Mouse (Mus musculus) small intestine, adult 2 months (tissue): ENCODE measurements around the gene Nat8f2.

Experiments used
- CTCF ChIP-seq: fragments of 200-500 bp; IDR thresholded peaks from 2 replicates; pipeline ENCODE4 v1.5.1; 2012; ENCODE audit warnings: low read depth, mild to moderate bottlenecking, control low read depth, inconsistent platforms, low read length, moderate library complexity, mixed read lengths; ENCODE audit not compliant: insufficient replicate concordance, insufficient read length; ENCODE audit errors: extremely low read depth
- POLR2A ChIP-seq: fragments of 200-500 bp; IDR thresholded peaks from 2 replicates; pipeline ENCODE4 v1.6.1; 2012; ENCODE audit warnings: low read depth, mild to moderate bottlenecking, control low read depth, inconsistent platforms, low read length, moderate library complexity

DNA sequence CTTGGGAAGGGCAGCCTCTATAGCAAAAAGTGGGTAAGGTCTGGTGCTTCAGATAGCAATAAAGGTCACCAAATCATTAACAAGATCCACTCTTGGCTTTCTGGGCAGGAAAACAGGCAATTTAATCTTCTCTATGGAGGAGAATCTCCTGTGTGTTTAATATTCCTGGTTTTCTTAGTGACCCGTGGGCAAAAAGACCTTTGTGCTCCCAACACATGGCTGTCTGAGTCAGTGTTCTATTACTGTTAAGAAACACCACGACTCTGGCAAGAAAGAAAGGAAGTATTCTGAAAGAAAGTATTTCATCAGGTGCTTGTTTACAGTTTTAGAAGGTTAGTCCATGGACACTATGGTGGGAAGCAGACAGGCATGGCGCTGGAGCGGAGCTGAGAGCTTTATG, 46.7 kb downstream of the Nat8f2 start:
- no peak for TF ChIP-seq CTCF
- no peak for TF ChIP-seq POLR2A
